Mouse (Mus musculus) heart, adult 11 months (tissue): Measurements from ENCODE around the gene Zfand4.
A peak's percentile ranks its signal among the peaks of the same experiment; 100 is the strongest.

Source experiments
- DNase-seq: peaks from one replicate; pipeline ENCODE4 v3.0.0; 2022

The Zfand4 gene

DNA sequence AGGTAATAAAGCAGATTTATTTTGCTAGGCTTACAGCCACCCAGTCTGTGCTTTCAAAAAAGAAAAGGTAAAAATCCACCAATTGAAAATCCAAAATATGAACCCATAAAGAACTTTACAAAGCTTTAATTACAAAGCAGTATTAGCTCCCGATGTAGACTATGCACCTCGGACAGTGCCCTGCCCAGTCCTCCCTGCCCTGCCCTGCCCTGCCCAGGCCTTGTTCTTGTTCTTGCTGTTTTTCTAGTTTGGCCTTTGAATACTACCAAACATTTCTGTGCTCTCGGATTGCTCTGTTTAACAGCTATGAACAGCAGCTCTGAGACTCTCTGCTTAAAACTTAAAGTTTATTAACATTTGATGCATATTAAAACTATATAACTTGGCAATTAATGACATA lies 62.6 kb downstream of the Zfand4 start:
- DNase-seq = no peak

DNA sequence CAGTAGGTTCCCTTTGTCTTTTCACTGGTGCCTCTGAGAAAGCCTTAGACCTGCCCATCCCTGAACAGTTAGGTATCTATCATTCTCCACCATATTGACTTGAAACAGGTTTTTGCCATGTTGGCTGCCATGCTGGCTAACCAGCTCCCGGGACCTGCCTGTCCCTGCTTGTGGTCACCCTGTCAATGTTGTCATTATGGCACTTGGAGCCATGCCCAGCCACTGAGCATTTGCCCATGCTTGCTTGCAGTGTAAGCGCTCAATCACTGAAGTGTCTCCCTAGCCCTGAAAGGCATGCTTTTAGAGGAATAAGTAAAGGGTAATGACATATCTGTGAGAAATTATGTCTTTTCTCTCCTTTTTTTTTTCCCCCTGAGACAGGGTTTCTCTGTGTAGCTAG lies 67.4 kb downstream of the Zfand4 start:
- DNase-seq = no peak

DNA sequence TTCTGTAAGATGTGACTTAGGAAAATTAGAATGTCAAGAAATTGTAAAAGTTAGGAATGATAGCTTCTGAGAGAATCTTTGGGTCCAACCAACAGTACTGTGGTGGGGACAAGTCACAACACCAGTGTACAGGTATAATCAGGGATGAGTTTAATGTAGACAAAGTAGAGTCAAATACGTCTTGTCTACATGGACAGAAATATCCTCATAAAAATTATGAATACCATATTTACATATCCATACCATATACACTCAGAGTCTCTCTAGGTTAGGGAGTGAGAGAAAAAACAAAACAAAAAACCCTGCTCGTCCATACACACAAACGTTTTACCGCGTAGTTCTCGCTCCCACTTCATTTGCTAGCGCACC lies 73.4 kb downstream of the Zfand4 start:
- no peak for DNase-seq

DNA sequence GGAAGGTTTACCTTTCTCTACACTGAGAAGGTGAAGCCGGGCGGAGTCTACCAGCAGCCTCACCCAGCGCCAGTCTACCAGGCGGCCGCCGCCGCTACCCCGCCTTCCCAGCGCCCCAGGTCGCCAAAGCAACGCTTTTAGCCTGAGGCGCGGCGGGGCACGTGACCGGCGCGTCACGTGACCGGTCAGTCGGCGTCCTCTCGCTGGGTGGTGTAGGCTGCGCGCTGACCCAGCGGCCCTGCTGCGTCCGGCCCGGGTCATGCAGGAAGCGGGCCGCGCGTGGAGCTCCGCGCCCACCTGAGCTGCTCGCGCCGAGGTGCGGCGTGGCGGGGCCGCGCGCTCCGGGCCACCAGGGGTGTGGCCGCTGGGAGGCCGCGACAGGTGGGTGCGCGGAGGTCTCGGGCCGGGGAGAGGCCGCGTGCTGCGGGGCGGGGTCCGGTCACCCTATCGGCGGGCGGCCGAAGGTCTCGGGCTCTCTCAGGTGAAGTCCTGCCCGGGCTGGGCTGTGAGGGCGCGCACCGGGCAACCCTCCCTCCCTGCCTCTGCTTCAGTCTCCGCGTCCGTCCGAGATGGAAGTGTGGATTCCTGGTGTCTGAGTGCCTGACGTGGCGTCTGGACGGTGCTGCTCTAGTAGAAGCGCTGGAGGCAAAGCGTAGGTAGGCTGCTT lies 73.9 kb downstream of the Zfand4 start, which contains the start of gene March8:
Gene March8 (plus strand): TSS at position 190 of the 667 bp plus-strand sequence.
- DNase-seq = peak; percentile 99

DNA sequence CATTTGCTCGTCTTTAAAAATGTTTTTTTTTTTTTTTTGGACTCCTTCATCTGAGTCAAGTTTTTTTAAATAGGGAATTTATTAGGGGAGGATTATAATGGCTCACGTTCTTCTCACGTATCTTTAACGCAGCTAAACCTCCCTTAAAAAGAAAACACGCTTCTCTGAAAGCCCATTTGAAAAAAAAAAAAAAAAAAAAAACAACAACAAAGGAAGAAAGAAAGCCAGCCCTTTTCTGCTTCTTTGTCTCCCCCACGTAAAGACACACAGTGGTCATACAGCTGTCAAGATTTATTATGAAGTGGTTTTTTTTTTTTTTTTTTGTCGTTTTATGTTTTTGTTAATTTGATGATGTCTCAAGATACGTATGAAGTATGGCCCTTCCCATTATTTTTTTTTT lies 74.5 kb downstream of the Zfand4 start:
- no peak for DNase-seq

DNA sequence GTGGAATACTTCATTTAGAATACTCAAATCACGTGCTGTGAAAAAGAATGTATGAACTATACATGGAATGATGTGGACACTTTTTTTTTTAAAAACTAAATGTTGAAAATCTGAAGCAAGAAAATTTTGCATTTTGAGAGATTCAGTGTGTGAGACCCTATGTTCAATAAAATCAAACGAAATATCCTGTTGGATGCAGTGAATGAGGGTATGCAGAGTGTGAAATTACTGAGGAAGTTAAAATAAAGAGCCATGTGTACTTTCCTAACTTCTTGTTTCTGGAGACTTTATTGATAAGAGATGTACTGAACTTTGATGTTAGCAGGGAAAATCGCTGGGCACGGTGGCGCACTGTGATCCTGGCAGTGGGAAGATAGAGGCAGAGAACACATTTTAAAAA lies 75.1 kb downstream of the Zfand4 start:
- no peak for DNase-seq

DNA sequence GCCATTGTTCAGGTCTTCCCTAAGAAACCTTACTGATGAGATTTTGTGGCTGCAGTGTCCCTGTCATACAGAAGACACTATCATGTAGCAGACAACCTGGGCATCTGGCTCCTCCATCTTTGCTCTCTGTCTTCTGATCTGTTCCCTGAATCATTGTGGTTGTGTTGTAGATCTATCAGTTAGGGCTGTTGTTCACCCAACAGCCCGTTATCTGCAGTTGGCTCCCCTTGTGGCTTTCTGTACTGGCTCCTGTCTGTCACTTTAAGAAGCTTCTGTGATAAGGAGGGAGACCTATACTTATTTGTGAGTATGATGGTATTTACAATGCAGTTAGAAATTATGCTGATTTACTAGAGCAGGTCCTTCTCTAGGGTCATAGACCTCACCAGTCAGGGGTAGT lies 76.5 kb downstream of the Zfand4 start:
- no peak for DNase-seq

DNA sequence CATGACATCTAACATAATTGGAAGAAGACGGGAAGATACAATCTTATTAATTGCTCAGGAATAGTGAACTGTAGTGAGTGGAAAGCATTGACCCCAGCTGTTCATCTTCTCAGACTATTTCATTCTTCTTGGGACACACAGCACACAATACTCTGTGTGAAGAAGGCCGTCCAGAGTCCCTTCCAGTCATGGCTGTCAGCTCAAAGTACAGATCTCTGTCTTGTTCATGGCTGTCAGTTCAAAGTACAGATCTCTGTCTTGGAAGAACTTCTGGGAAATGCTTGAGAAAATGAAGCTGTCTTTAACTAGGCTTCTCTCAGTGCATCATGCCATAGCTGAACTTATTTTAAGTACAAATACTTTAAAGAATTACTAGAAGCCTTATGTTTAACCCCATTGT lies 83.9 kb downstream of the Zfand4 start:
- no peak for DNase-seq

DNA sequence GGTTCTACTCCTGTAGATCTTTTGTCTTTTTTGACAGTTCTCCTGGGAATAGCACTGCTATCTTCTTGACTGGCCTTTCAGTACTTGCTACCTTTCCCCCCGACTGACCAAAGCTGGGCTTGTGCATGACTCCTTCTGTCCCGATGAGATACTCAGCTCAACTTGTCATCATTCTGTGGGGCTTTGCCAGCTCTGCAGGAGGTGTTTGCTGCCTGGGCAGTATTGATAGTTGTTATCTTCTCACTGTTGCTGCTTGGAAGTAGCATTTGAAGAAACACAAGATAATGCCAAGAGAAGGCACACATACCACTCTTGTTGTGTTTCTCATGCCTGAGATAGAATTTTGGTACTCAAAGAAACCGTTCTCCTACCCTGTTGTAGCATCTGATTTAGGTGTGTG lies 86.0 kb downstream of the Zfand4 start:
- DNase-seq = no peak

DNA sequence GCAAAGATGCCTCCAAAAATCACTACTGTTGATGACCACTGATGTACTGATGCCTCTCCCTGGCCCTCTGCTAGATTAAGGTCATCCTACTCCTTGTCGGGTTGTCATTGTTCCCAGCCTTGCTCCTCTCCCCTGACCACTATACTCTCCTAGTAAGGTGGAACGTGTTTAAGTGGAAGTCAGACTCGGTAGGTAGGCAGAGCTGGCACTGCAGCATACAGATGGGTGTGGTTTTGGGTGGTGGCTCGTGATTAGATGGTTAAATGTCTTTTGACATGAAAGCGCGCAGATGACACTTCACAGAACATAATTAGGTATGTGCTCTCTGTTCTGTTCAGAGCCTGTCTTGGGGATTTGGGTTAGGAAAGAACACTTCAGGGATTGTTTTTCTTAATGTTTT lies 86.6 kb downstream of the Zfand4 start:
- no peak for DNase-seq

DNA sequence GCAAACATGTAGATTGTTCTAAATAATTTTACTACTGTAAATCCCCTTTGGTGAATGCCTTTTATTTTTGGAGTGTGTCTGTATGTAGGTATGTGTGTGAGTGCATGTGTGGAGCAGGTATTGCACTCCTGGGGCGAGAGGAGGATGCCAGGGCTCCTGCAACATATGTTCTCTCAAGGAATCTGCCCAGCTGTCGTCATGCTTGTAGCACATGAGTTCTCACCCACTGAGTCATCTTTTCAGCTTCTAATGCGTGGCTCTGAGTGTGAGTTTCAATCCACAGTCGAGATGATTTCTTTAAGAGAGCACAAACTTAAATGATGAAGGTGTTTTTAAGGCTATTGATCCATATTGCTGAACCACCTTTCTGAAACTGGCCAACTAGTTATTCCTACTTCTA lies 87.5 kb downstream of the Zfand4 start:
- DNase-seq = no peak

DNA sequence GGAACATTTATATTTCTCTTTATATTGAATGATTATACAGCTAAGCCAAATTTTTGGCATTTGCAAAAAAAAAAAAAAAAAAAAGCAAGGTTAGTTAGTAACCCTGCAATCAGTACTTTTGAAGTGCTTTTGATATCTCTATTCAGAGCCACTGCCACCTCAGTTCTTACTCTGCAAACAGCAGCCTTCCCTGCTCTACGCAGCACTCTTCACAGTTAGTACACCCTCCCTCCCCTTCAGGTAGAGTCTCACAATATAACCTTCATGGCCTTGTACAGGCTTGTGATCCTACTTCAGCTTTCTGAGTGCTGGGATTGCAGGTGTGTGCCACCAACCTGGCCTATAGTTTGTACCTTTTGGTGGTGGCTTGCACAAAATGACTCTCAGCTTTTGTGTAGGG lies 89.4 kb downstream of the Zfand4 start:
- DNase-seq = peak; percentile 72

DNA sequence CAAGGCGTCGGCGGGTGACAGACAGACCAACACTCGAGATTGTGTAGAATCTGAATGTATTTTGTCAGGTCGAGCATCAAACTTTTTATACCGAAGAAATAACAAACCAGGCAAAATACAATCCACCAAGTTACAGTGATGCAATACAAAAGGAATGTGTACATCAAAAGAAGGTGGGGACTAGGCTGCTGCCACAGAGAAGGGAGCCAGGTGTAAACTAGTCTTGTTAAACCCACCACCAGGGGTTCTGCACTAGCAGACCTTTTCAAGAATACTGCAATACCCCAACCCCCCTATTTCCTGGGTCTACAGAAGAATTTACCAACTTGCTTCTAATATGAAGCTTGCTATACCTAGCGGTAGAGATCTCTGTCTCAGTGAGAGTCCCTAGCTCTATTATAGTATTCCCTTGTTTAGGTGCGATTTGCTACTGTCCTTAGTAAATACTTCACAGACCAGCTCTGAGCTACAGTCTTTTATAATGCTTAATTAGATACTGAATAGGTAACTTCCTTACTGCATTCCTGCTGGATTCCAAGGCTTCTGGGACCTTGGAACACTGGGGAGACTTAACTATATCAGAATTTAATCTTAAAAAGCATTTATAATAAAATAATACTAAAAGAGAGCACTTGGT lies 92.4 kb downstream of the Zfand4 start:
- DNase-seq = peak; percentile 15

DNA sequence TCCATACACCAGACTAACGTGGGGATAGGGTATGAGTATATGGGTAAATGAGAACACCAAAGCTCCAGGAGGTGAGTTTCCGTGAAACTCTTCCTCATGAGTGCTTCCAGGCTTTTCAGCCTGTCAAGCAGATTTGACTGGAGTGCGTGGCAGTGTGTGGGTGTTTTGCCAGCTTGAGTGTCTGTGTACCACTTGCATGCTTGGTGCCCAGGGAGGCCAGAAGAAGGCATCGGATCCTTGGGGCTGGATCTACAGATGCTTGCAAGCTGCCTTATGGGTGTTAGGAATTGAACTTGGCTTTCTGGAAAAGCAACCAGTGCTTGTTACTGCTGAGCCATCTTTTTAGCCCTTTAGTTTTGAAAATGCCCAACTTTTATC lies 92.9 kb downstream of the Zfand4 start:
- peak; percentile 46 for DNase-seq

DNA sequence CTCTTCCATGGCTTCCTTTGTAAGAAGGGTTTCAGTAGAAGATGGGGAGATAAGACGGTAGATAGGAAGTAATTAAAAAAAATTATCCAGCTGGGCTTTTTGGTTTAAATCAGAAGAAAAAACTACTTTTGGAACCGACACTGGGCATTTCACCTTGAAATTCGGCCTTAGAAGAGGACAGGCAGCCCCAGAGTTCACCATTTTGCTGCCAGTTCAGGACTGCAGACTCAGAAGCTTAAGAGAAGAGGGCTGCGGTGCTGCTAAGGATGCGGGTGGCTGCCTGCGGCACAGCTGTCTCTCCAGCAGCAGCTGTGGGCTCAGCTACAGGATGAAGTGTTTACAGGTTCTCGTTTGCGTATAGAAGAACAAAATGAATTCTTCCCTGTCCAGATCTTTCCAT lies 94.0 kb downstream of the Zfand4 start:
- peak; percentile 71 for DNase-seq

DNA sequence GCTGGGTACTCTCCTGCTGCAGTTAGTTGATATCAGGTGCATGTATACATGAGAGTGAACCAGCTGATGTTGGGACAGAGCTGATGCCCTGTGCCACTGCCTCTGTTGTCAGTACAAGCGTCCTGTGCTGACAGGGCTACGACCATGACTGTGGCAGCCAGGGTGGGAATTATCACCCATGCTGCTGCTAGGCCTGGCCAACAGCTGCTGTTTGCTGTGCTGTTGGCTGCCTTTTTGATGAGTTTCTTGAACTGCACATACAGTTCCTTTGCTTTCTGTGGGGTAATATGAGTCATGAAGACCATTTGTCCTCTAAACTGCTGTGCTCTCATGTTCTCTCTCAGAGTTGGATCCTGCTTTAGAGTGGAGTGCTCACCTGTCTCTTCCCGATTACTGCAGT lies 95.2 kb downstream of the Zfand4 start:
- peak; percentile 83 for DNase-seq

DNA sequence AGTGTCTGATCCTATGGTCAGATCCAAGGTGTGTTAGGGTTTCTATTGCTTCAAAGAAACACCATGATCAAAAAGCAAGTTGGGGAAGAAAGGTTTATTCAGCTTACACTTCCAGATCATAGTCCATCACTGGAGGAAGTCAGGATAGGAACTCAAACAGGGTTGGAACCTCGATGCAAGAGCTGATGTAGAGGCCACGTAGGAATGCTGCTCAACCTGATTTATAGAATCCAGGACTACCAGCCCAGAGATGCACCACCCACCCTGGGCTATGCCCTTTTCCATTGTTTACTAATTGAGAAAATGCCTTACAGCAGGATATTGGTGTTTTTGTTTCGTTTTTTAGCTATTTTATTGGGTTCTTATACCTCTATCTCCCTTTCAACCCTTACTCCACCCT lies 97.4 kb downstream of the Zfand4 start:
- no peak for DNase-seq

DNA sequence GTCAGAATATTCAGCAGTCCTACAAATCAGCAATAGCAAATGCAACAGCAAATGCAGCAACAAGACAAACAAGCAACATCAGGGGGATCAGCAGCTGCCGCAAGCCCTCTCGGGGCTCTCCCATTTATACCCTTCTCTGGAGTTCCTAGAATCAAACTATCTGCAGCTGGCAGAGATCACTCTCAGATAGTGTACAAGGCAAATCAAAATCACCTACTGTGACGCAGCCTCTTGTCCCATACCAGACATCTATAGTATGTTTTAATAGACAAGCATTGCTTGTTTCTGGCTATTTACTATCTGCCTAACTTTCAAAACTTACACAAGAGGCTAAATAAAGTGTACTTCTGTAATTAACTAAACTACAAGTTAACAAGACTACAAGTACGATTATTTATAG lies 98.0 kb downstream of the Zfand4 start:
- DNase-seq = peak; percentile 58

DNA sequence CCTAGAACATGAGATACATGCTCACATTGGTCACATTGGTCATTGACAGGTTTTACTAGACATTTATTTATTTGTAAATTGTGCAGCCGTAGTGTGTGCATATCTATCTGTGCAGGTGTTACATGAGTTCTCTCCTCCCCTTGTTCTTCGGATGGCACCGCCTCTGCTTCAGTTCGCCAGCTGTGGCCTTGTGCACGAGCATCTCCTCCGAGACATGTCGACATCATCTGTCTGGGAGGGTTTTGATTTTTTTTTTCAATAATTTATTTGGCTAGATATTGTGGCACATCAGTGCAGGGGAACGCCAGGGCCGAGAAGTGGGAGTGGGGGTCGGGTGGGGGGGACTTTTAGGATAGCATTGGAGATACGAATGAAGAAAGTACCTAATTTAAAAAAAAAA lies 103.9 kb downstream of the Zfand4 start:
- DNase-seq = peak; percentile 74

DNA sequence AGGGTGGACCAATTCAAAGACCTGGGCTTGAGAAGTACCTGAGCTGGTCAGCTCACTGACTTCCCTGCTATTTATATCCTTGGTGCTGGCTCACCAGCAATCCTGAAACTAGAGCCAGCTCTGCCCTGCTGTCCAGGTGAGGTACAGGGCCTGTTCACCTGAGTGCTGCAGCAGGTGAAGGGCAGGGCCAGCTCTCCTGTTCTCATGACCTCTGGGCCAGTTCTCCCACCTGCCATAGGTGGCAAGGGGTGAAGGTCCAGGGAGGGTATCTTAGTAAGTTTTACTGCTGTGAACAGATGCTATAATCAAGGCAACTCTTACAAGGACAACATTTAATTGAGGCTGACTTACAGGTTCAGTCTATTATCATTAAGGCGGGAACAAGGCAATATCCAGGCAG lies 105.8 kb downstream of the Zfand4 start:
- DNase-seq = peak; percentile 71

DNA sequence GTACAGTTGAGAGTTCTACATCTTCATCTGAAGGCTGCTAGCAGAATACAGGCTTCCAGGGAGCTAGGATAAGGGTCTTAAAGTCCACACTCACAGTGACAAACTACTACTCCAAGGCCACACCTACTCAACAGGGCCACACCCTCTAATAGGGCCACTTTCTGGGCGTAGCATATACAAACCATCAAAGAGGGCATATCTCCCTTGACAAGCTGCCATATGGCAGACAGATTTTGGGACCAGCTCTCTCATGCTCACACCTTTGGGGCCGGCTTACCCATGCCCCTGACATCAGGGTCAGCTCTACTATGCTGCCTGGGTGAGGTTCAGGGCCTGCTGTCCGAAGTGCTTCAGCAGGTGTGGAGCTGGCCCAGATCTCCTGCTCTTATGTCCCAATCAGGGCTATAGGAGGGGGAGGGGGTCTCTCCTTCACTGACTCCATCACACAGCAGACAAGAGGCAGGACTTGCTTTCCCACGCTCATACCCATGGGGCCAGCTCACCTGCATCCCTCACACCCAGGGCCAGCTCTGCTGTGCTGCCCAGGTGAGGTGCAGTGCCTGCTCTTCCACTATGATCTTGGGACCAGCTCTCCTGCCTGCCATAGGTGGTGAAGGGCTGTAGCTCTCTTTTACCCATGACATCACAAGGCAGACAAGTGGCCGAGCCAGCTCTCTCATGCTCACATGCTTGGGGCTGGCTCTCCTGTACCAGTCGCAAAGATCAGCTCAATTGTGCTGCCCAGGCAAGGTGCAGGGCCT lies 106.4 kb downstream of the Zfand4 start:
- DNase-seq = peak; percentile 40

DNA sequence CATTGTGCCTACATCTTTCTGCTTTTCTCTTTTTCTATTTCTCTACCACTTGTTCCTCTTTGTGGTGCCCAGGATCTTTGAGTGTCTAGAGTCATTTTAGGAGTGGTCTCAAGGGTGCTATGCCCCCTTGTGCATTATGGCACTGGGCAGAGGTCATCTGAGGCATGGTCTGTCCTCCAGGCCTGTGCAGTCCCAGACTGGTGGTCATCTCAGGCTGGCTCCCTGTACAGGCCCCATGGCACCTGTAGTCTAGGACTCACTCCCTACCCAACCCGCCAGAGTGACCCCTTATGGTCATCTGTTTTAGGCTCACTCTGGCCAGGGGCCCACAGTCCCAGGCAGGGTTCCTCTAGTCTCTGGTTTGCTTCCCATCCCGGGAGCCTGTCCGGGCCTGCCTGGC lies 107.5 kb downstream of the Zfand4 start:
- peak; percentile 64 for DNase-seq

DNA sequence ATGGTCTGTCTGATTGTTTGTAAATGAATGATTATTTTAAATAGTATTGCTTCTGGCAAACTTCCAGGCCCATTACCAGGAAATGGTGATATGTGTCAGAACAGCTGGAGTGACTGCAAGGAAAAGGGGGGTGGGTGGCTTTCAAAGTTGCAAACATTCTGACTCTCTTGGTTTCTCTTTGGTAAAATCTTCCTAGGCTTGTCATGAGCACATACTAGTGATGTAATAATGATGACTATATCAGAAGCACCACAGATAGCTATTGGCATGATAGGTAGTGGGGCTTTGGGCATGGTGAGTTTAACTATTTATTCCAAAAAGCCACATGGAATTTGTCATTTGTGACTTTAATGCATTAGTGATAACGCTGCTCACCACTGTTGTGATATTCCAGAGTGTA lies 110.1 kb downstream of the Zfand4 start:
- peak; percentile 52 for DNase-seq

DNA sequence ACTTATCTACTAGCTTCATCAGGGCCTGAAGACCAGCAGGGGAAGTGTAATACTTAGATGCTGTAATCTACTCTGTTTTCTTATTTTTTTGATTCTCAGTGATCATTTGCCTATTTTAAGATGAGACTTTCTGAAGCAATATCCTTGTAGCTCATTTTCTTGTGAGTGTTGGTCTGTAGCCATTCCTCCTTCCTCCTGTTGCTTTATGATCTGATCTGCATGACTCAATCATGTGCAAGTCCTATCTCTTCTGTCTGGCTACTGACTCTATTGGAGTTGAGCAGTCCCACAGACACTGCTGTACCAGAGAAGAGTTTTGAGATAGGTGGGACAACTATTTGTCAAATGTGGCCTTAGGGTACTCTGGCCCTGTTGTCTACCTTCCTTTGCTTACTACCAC lies 110.6 kb downstream of the Zfand4 start:
- DNase-seq = no peak
